Mouse (Mus musculus) neural tube, embryonic 12.5 days (tissue): ENCODE measurements around the gene Msi2. TPM values are rescaled to one million over a fixed set of nuclear protein-coding genes. Genes with fewer than 3 reads are reported as not detected.
A peak's percentile ranks its signal among the peaks of the same experiment; 100 is the strongest.

Source experiments
- ATAC-seq: fragments of 200-750 bp; cut with Nextera tagmentation; 2 replicates; pipeline ENCODE4 v1.8.0; 2017; ENCODE audit warnings: low read depth, mild to moderate bottlenecking, moderate TSS enrichment, moderate library complexity; ENCODE audit not compliant: low FRiP score
- H3K27ac ChIP-seq: fragments of 300-500 bp; sonication (generic); 2 replicates; pipeline ENCODE4 v1.5.1; 2016
- H3K27me3 ChIP-seq: fragments of 300-500 bp; sonication (generic); replicated peaks from 2 replicates; pipeline ENCODE4 v1.6.1; 2016; ENCODE audit warnings: mild to moderate bottlenecking
- H3K36me3 ChIP-seq: fragments of 300-500 bp; sonication (generic); 2 replicates; pipeline ENCODE4 v1.6.1; 2016; ENCODE audit warnings: mild to moderate bottlenecking
- H3K4me1 ChIP-seq: fragments of 300-500 bp; sonication (generic); 2 replicates; pipeline ENCODE4 v1.6.1; 2016
- H3K4me2 ChIP-seq: fragments of 300-500 bp; sonication (generic); replicated peaks from 2 replicates; pipeline ENCODE4 v1.6.1; 2016; ENCODE audit warnings: mild to moderate bottlenecking
- H3K4me3 ChIP-seq: fragments of 300-500 bp; sonication (generic); 2 replicates; pipeline ENCODE4 v1.5.1; 2016
- H3K9ac ChIP-seq: fragments of 300-500 bp; sonication (generic); 2 replicates; pipeline ENCODE4 v1.6.1; 2016; ENCODE audit warnings: mild to moderate bottlenecking
- H3K9me3 ChIP-seq: fragments of 300-500 bp; sonication (generic); 2 replicates; pipeline ENCODE4 v1.6.1; 2016; ENCODE audit warnings: mild to moderate bottlenecking
- WGBS: fragments of 180-500 bp; shearing (Covaris S2); methylation state at CpG from one replicate; pipeline ENCODE4 v1.1.7; 2016; 5-methylcytosine and 5-hydroxymethylcytosine counted together
- polyA plus RNA-seq: library from polyadenylated mRNA; unstranded; fragments of >200 nt; fragmentation: Nextera tagmentation; extraction: Ambion mirVana; gene quantifications from 2 replicates; pipeline ENCODE4 v1.2.1, GENCODE M21; 2016

Gene Msi2
- polyA plus RNA-seq, 1 experiment from 2014 or later: 27.9 TPM

DNA sequence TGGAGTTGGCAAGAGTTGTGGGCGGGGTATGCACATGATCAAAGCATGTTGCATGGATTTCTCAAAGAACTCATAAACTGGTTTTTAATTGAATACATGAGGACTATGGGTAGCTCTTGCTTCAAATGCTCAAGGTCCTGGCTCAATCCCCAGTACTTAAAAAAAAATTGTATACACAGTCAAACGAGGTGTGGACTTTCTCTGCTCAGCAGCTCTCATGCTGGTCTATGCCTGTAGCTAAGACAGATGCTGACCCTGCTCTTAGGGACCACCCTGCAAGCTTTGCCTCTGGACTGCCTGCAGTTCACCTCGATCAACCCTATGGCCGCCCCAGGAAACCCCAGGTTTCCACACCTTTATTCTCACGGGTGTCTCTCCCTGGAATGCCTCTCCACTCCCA lies 127.7 kb downstream of the Msi2 start:
- Histone ChIP-seq H3K27me3 (no peaks in the 10 kb centered on the region), H3K36me3 (0 out of 2 replicates have a peak, but pooled peaks cover 5% of the 10 kb centered on the region), H3K9ac (no peak overlapping the region), H3K9me3 (no peaks in the 10 kb centered on the region), H3K4me3 (no peak overlapping the region), H3K4me1 (peaks cover 82% of the 10 kb centered on the region), H3K27ac (no peak overlapping the region), H3K4me2 (no peak overlapping the region)
- 78% methylated on average over 5 of the region's 5 CpGs for WGBS
- no peak for ATAC-seq

- Histone ChIP-seq H3K9me3 (no peaks in the 10 kb centered on the region), H3K36me3 (0 out of 2 replicates have a peak, but pooled peaks cover 5% of the 10 kb centered on the region), H3K4me2 (no peak overlapping the region), H3K27ac (no peak overlapping the region), H3K4me1 (peaks cover 82% of the 10 kb centered on the region), H3K4me3 (no peak overlapping the region), H3K27me3 (no peaks in the 10 kb centered on the region), H3K9ac (no peak overlapping the region)
- WGBS: 71% methylated on average over 6 of the region's 6 CpGs
- ATAC-seq: no peak
These were observed 128.7 kb downstream of the Msi2 start for GRCm38 (mm10) chr11:88589641-88590040.

DNA sequence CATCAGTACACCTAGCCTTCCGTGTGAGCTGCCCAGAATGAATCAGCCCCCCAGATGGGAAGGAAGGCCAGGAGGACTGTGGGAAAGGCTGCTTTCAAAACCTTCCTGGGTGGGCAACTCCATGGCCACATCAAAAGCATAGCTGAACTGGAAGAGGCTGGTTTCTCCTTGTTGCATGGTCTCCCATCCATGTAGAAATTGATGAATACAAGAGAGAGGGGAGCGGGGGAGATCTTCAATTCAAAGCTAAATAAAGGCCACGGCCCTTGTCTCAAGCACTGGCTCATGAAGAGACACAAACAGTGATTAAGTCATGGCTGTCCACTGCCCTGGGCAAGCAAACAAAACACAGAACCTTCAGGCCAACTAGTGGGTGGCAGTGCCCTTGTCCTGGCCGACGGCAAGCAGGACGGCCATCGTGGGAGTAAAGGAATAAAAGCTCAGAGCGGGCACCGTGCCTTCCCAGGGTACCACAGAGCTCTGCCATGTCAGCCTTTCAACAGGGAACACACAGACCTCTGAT lies 129.6 kb downstream of the Msi2 start:
- peaks cover 83% of the 10 kb centered on the region for H3K4me1 ChIP-seq
- peak overlapping the region; percentile 7; the same call in 1 of the 2 replicates for H3K9ac ChIP-seq
- no peaks in the 10 kb centered on the region for H3K9me3 ChIP-seq
- H3K27me3 ChIP-seq: no peaks in the 10 kb centered on the region
- peak overlapping the region; percentile 67 for H3K27ac ChIP-seq
- no peak overlapping the region for H3K4me2 ChIP-seq
- 0 out of 2 replicates have a peak, but pooled peaks cover 5% of the 10 kb centered on the region for H3K36me3 ChIP-seq
- ATAC-seq: no peak
- 29% methylated on average over 9 of the region's 9 CpGs for WGBS
- H3K4me3 ChIP-seq: no peak overlapping the region

DNA sequence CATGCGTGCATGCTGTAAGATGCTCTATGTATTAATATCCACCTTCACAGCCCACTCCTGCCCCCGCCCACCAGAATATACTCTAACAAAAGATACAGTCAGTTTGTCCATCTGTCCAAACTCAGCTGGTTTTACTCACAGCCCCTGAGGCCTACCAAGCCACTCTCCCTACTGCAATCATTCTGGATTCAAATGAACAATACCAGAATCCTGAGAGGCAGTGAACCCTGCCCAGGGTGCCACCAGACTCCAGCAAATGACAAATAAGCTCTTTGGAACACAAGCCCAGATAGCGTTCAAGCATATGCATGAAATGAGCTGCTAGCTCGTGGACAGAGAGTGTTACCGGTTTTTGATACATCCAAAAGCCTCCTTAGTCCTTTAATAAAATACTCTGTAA lies 130.6 kb downstream of the Msi2 start:
- Histone ChIP-seq H3K4me2 (no peak overlapping the region), H3K4me1 (peaks cover 84% of the 10 kb centered on the region), H3K9me3 (no peaks in the 10 kb centered on the region), H3K9ac (peak overlapping the region; percentile 1; the same call in 1 of the 2 replicates), H3K27ac (no peak overlapping the region; the same call in 1 of the 2 replicates), H3K27me3 (no peaks in the 10 kb centered on the region), H3K4me3 (no peak overlapping the region), H3K36me3 (0 out of 2 replicates have a peak, but pooled peaks cover 5% of the 10 kb centered on the region)
- 41% methylated on average over 5 of the region's 5 CpGs for WGBS
- no peak for ATAC-seq

DNA sequence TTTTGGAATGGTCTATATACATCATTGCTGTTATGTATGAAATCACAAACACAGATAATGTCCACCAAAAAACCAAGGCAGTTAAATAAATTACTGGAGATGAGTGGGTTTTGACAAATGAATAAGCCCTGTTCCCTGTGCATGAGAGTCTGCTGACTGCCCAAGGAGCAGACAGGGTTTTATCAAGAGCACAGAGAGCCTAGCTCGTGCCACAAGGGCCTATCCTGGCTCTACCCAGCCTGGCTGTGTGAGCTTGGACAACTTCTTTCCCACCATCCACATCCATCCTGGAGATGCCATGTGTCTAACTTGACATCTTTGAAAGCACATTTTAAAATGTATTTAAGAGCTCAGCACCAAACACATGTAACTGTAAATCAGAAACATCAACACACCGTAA lies 132.4 kb downstream of the Msi2 start:
- H3K27ac ChIP-seq: peak overlapping the region; percentile 84
- H3K27me3 ChIP-seq: no peaks in the 10 kb centered on the region
- peak overlapping the region; percentile 42 for H3K4me2 ChIP-seq
- H3K36me3 ChIP-seq: 0 out of 2 replicates have a peak, but pooled peaks cover 5% of the 10 kb centered on the region
- WGBS: 33% methylated on average over 2 of the region's 2 CpGs
- ATAC-seq: no peak
- H3K9ac ChIP-seq: 0 out of 2 replicates have a peak overlapping the region, but pooled peaks have one; percentile 18
- peaks cover 94% of the 10 kb centered on the region for H3K4me1 ChIP-seq
- no peak overlapping the region for H3K4me3 ChIP-seq
- no peaks in the 10 kb centered on the region for H3K9me3 ChIP-seq

GRCm38 (mm10) chr11:88585171-88585632 lies 133.1 kb downstream of the Msi2 start:
- peak; percentile 46; the same call in 1 of the 2 replicates for ATAC-seq
- Histone ChIP-seq H3K27ac (peak overlapping the region; percentile 84), H3K36me3 (0 out of 2 replicates have a peak, but pooled peaks cover 5% of the 10 kb centered on the region), H3K4me3 (no peak overlapping the region), H3K4me2 (peak overlapping the region; percentile 42), H3K9me3 (no peaks in the 10 kb centered on the region), H3K27me3 (no peaks in the 10 kb centered on the region), H3K9ac (0 out of 2 replicates have a peak overlapping the region, but pooled peaks have one; percentile 33), H3K4me1 (peaks cover 96% of the 10 kb centered on the region)
- 7% methylated on average over 10 of the region's 10 CpGs for WGBS

DNA sequence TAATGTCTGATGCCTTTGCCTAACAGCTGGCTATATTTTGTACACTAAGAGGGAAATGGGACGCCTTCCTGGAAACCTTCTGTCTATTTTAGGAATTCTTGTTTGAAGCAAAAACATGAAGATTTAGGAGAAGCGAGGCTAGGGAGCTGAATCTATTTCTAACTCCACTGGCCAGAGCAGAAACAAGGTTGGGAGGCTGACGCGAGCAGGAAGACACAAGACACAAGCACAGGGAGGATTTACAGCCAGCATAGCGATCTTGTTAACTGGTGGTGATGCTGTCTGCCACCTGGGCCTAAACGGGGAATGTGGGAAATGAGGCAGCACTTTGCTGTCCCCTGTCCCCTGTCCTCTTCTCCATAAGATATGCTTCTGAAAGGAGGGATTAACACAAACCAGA lies 134.4 kb downstream of the Msi2 start:
- peak overlapping the region; percentile 42 for H3K4me2 ChIP-seq

GRCm38 (mm10) chr11:88583259-88583833 lies 135.0 kb downstream of the Msi2 start:
- Histone ChIP-seq H3K4me3 (no peak overlapping the region), H3K9me3 (no peaks in the 10 kb centered on the region), H3K4me2 (peak overlapping the region; percentile 42), H3K27ac (peak overlapping the region; percentile 84; the same call in 1 of the 2 replicates), H3K4me1 (peaks cover 90% of the 10 kb centered on the region), H3K27me3 (no peaks in the 10 kb centered on the region), H3K36me3 (no peaks in the 10 kb centered on the region), H3K9ac (peak overlapping the region; percentile 13; the same call in 1 of the 2 replicates)
- peak; percentile 70 for ATAC-seq
- WGBS: 2% methylated on average over 8 of the region's 8 CpGs

More for the DNA sequence above, 134.4 kb downstream of the Msi2 start:
- H3K9ac ChIP-seq: peak overlapping the region; percentile 13; the same call in 1 of the 2 replicates
- H3K36me3 ChIP-seq: no peaks in the 10 kb centered on the region
- H3K9me3 ChIP-seq: no peaks in the 10 kb centered on the region
- H3K4me3 ChIP-seq: no peak overlapping the region
- no peak for ATAC-seq
- WGBS: 5% methylated on average over 6 of the region's 6 CpGs
- H3K4me1 ChIP-seq: peaks cover 93% of the 10 kb centered on the region
- H3K27me3 ChIP-seq: no peaks in the 10 kb centered on the region
- peak overlapping the region; percentile 84 for H3K27ac ChIP-seq

DNA sequence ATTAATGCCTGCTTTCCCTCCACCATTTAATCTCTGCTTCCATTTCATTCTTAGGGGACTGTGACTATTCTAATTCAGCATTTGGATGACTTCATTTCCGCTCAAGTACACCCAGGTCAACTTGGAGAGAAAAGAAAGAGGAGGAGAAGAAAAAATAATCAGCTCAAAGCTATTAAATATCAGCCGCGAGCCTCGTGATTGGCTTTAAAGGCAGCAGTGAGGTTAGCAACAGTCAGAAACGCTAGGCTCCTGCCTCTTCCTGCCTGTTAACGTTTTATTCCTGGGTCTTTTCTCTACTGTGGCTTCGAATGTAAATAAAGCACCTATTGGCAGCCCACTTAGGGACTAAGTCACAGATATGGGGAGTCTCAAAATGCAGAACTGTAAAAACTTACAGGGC lies 135.5 kb downstream of the Msi2 start:
- no peaks in the 10 kb centered on the region for H3K9me3 ChIP-seq
- H3K4me2 ChIP-seq: peak overlapping the region; percentile 42
- ATAC-seq: no peak
- H3K4me1 ChIP-seq: peaks cover 87% of the 10 kb centered on the region
- H3K27ac ChIP-seq: peak overlapping the region; percentile 83
- WGBS: 4% methylated on average over 7 of the region's 7 CpGs
- no peaks in the 10 kb centered on the region for H3K27me3 ChIP-seq
- H3K4me3 ChIP-seq: no peak overlapping the region
- no peaks in the 10 kb centered on the region for H3K36me3 ChIP-seq
- H3K9ac ChIP-seq: no peak overlapping the region

- 0 out of 2 replicates have a peak overlapping the region, but pooled peaks have one; percentile 26 for H3K9ac ChIP-seq
- 0 out of 2 replicates have a peak, but pooled peaks have one; percentile 15 for ATAC-seq
- no peak overlapping the region for H3K4me3 ChIP-seq
- H3K27me3 ChIP-seq: no peaks in the 10 kb centered on the region
- H3K4me1 ChIP-seq: peaks cover 87% of the 10 kb centered on the region
- H3K36me3 ChIP-seq: no peaks in the 10 kb centered on the region
- H3K4me2 ChIP-seq: peak overlapping the region; percentile 42
- H3K9me3 ChIP-seq: no peaks in the 10 kb centered on the region
- H3K27ac ChIP-seq: peak overlapping the region; percentile 83
- 18% methylated on average over 13 of the region's 13 CpGs for WGBS
These were observed 136.1 kb downstream of the Msi2 start for GRCm38 (mm10) chr11:88582021-88582707.

- no peaks in the 10 kb centered on the region for H3K9me3 ChIP-seq
These were observed 136.9 kb downstream of the Msi2 start for GRCm38 (mm10) chr11:88581375-88581774.

DNA sequence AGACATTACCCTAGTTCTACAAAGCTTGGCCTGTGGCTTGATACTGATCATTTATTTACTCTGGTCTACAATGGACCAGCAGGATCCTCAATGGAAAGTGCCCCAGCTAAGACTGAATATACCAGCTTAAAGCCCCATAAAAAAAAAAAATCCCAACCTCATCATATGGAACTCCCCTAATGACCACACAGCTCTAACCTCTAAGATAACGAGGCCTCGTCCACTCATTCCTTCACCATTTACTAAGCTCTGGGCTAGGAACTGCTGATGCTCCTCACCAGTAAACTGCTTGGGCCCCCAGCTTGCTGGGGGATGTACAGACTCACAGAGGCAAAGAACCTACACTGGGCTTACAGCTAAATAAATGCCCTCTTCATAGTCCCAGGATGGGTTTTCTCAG lies 139.6 kb downstream of the Msi2 start:
- Histone ChIP-seq H3K4me1 (peaks cover 85% of the 10 kb centered on the region), H3K4me3 (no peak overlapping the region)

More at GRCm38 (mm10) chr11:88581375-88581774, 136.9 kb downstream of the Msi2 start:
- H3K9ac ChIP-seq: no peak overlapping the region
- no peak for ATAC-seq
- H3K27me3 ChIP-seq: no peaks in the 10 kb centered on the region
- H3K4me1 ChIP-seq: peaks cover 87% of the 10 kb centered on the region
- no peaks in the 10 kb centered on the region for H3K36me3 ChIP-seq
- H3K4me2 ChIP-seq: no peak overlapping the region
- H3K4me3 ChIP-seq: no peak overlapping the region
- peak overlapping the region; percentile 83 for H3K27ac ChIP-seq
- WGBS: 64% methylated on average over 7 of the region's 7 CpGs

More for the DNA sequence above, 139.6 kb downstream of the Msi2 start:
- H3K27ac ChIP-seq: no peak overlapping the region
- no peak overlapping the region for H3K4me2 ChIP-seq
- H3K36me3 ChIP-seq: no peaks in the 10 kb centered on the region
- H3K9ac ChIP-seq: no peak overlapping the region
- H3K9me3 ChIP-seq: no peaks in the 10 kb centered on the region
- WGBS: 82% methylated on average over 2 of the region's 2 CpGs
- H3K27me3 ChIP-seq: no peaks in the 10 kb centered on the region
- no peak for ATAC-seq
